Mouse (Mus musculus): ENCODE measurements at regions not wholly inside any gene's neighbourhood (a gene's known extent, or its start where the extent isn't known, plus 50 kb on each side); places are given as distances from the start of the nearest gene placed in this dataset.
A peak's percentile ranks its signal among the peaks of the same experiment; 100 is the strongest.

DNA sequence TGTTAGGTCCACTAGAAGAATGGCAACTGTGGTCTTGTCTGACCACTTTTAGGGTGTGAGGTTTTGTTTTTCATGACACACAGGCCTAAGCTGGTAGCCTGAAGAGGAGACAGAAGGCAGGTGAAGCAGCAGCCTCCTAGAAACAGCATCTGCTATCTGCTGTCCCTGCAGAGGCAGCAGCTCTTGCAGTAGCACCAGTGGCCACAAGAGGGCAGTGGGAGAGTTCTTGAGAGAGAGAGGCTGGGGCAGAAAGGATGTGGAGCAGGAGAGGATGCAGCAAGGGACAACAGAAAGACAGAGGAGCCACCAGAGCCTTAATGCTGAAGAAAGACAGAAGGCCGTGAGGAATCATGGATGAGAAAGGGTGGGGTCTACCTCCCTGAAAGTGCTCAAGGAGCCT is 88.1 kb upstream of the Usp51 start:
- peak; percentile 74 for DNase-seq

DNA sequence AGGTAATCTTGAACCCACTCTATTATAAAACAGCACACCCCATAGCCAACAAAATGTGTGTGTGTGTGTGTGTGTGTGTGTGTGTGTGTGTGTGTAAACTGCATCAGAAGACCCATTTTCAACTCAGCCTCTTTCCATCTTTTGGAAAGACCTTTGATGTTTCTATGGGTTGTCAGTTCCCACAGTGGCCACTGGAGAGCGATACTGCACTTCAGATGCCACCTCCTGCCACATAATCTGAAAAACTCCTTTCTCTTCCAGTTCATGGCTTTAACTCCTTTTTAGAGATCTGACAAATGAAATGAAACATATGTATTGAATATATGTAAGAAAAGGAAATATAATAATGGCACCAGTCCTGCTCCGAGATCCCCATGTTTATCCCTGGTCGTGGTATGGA is 79.3 kb upstream of the Usp51 start:
- DNase-seq, result no peak

DNA sequence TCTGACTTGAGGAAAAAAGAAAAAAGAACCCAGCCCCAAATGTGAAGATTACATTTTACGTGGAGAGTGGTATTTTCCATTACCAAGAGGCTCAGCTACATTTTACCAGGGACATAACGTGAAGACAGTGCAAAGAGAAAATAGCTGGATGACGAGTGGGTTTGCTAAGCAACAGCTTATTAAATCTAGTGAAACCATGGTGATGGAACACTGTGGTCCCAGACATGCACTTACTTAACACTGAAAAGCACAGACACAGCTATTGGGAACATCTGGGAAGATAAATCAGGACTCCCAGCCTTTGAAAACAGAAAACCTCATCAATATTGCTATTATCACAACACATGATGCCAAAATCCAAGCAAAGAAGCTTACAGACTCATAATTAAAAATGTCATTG is 60.1 kb upstream of the Usp51 start:
- DNase-seq, result no peak

All from lung, postnatal 36 days (tissue).